Mouse (Mus musculus) spleen, adult 12 weeks (tissue): ENCODE results near the gene Ntm.

ENCODE experiments used
- DNase-seq: peaks from one replicate; pipeline ENCODE4 v3.0.0; 2022; ENCODE audit warnings: low spot score

Ntm gene

GRCm38 (mm10) chr9:29026410-29026809 lies 936.5 kb downstream of the Ntm start:
- DNase-seq = no peak

GRCm38 (mm10) chr9:29025603-29026002 lies 937.3 kb downstream of the Ntm start:
- DNase-seq = no peak

GRCm38 (mm10) chr9:29025104-29025503 lies 937.8 kb downstream of the Ntm start:
- DNase-seq = no peak

- no peak for DNase-seq
These were observed 946.1 kb downstream of the Ntm start for GRCm38 (mm10) chr9:29016879-29017278.

- no peak for DNase-seq
These were observed 949.1 kb downstream of the Ntm start for GRCm38 (mm10) chr9:29013881-29014280.

- no peak for DNase-seq
These were observed 950.4 kb downstream of the Ntm start for GRCm38 (mm10) chr9:29012541-29012940.

GRCm38 (mm10) chr9:29011476-29011875 lies 951.5 kb downstream of the Ntm start:
- no peak for DNase-seq

- no peak for DNase-seq
These were observed 958.4 kb downstream of the Ntm start for GRCm38 (mm10) chr9:29004534-29004933.

GRCm38 (mm10) chr9:28999951-29000351 lies 963.0 kb downstream of the Ntm start:
- no peak for DNase-seq

GRCm38 (mm10) chr9:28977275-28977674 lies 985.7 kb downstream of the Ntm start:
- no peak for DNase-seq

- no peak for DNase-seq
These were observed 993.5 kb downstream of the Ntm start for GRCm38 (mm10) chr9:28969455-28969854.
